Mouse (Mus musculus): ENCODE measurements around the gene Susd6.
"Not testable (repeated sequence)": the region's sequence is repeated elsewhere in the genome, so short reads cannot be mapped to it uniquely, and the experiment has no call there.

Gene Susd6

DNA sequence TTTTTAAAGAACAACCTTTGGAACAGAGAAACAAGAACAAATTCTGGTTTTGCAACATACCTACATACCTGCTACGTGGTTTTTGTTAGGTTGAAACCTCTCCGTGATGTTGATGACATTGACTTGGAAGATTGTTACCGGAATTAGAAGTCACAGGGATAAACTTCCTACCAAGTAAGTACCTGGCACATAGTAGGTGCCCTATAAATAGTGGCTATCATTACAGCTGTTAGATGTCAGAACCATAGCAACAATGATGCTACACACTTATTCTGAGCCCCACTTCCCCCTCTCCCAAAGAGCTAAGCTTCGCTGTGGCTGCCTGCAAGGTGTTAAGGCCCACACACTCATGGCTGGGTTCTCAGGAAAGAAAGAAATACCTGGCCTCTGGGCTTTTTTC, 4.7 kb upstream of the Susd6 start:
- no peak for DNase-seq

DNA sequence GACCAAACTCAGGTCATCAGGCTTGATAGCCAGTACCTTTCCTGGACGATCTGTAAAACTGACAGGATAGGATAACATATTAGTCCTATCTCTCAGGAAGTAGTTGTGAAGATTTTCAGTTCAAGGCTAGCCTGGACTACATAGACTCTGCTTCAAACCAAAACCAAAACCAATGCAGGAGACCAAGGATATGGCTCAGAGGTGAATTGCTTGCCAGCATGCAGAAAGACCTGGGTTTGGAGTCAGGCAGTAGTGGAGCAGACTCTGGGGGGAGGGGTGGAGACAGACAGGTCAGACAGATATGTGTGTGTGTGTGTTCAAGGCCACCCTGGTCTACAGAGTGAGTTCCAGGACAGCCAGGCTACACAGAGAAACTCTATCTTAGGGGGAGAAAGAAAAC, 3.7 kb upstream of the Susd6 start:
- DNase-seq, result peak in 1 of 2 experiments; percentile 38

DNA sequence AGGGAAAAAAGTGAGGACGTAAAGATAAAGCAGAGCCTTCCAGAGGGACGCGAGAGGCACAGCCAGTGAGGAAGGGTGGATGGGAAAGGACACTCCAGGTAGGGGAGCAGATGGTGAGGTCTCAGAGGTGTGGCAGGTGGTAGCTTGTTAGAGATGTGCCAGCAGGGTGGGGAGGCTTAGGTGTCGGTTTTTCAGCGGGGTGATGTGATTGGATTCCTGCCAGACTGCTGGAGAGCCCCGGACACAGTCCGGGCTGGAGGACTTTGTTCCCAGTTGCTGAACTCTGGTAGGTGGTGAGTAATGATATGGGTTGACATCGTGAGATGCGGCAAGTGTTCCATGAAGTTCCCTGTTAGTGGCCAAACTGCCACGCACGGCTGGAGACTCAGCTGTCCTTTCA, 2.7 kb upstream of the Susd6 start:
- DNase-seq, result peak in 1 of 2 experiments; percentile 41

DNA sequence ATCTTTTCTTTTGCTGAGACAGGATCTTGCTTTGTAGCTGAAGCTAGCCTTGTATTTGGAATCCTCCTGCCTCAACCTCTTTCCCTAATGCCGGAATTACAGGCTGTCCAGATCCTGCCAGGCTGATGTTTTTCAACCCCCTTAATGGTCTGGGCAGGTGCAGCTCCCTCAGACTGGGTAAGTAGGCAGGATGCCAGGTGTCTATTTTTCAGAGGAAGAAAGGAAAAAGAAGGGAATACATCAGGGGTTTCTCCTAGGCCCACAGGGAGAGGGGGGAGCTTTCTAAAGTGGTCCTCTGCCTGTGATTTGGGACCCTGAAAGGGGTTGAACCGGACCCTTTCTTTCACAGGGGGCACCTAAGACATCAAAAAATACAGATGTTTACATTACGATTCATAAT, 2.1 kb upstream of the Susd6 start:
- DNase-seq, result peak in 1 of 2 experiments; percentile 24

DNA sequence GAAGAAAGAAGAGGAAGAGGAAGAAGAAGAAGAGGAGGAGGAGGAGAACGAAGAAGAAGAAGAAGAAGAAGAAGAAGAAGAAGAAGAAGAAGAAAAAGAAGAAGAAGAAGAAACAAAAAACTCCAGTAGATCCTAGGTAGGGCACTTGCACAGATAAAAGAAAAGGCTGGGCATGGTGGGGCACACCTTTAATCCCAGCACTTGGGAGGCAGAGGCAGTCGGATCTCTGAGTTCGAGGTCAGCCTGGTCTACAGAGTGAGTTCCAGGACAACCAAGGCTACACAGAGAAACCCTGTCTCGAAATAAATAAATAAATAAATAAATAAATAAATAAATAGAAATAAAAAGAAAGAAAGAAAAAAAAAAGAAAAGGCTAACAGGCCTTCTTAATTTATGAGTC, 1.0 kb upstream of the Susd6 start:
- not testable (repeated sequence) for DNase-seq

DNA sequence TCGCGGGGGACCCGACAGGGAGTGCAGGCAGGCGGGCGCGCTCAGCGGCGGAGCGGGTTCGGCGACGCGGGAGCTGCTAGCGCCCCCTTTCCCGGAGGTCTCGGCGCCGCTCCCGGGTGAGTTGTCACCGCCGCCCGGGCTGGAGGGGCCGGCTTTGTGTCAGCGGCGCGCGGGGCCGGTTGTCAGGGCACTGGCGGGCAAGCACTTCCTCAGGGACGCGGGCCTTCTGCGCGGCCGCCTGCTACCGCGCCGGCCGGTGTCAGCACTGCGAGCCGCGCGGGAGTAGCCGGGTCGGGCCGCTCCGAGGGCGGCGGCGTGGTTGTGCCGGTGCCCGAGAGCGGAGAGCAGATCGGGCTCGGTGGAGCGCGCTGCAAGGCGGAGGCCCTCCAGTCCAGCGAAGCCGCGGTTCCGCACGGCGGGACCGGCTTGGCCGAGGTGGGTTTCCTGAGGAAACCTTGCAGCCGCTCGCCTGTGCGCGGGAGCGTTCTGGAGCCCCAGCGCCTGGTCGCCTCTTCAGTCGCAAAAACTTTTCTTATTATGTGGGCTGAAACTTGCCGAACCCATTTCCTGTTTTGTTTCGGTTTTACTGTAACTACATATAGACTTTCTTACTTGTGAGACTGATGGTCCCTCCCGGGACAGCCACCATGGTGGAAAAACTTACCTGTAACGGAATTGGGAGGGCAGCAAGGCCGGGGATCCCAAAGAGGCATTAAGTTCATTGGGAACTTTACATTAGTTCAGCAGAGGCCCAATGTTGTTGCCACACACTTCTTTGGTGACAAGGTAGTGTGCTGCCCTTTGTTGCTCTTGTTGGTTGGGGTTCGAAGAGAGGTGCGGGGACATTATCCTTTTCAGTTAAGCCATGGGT, 625 bp downstream of the Susd6 start:
- peak in 1 of 2 experiments; percentile 16 for DNase-seq

DNA sequence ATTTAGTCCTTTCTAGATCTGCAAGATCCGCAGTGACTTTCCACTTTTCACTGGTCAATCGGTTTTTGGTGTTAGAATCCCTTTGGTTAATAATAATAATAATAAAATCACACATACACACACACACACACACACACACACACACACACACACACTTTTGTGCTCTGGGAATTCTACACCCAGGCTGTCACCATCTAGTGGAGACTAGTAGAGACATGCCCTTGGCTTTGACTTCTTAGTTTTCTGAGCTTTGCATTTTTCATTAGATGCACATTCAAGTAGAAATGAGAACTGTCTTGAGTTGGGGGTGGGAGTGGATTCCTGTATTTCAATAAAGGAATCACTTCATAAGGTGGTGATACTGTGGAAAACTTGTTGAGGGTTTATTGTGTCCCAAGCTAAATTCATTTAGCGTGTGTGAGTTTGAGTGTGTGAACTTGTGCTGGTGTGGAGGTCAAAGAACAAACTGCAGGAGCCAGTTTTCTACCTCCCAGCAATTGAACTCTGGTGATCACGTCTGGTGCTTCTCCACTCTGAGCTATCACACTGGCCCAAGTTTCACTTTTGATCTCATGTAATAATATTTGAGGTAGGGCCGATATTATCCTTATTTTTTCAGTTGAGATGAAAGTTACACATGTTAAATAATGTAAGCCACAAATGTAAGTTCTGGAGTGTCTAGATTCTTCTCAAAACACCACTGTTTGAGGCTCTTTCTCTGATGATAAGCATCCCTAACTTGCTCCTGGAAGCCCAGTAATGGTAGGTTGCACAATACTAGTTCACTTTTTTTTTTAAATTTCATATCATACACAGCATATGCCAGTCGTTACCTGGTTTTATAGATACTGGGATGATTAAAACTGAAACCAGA, 1.5 kb downstream of the Susd6 start:
- DNase-seq, result peak; percentile 56 to 57

DNA sequence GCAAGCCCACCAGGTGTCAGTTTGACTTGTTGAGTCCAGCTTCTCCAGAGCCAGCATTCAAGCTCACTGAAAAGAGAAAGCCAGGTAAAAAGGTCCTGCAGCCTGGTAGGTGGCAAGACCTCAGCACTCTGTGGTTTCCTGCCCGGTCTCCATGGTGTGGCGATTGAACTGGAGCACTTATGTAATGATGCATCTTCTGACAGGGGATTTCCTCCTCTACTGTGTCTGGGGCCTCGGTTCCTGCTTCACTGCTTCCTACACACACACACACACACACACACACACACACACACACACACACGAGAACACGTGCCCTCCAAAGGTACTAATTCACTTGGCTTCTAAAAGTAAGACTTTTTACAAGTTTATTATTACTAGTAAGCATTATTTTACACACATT, 2.6 kb downstream of the Susd6 start:
- DNase-seq, result peak; percentile 24 to 58

DNA sequence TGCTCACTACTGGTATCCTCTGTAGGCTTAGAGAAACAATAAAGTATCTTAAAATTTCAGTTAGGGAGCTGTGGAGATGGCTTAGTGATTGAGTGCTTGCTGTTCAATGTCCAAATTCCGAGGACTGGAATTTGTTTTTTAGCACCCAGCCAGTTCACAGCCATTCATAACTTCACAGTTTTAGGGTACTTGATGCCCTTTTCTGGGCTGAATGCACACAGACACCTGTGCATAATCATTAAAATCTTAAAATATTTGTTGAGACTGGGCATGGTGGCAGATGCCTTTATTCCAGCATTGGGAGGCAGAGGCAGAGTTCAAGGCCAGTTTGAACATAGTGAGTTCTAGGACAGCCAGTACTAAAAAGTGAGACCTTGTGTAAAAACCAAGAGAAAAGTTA, 3.2 kb downstream of the Susd6 start:
- DNase-seq, result no peak

DNA sequence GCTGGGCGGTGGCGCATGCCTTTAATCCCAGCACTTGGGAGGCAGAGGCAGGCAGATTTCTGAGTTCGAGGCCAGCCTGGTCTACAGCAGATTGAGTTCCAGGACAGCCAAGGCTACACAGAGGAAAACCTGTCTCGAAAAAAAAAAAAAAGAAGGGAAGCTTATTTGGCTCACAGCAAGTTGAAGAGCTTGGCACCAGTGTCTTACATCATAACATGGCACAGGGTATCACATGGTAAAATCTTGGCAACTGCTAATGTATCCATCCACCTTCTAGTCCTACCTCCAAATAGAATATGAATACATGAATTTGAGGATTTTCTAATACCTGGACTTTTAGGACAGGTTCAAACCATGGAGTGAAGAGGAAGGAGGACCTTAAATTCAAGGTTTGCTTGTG, 4.2 kb downstream of the Susd6 start:
- DNase-seq, result no peak

DNA sequence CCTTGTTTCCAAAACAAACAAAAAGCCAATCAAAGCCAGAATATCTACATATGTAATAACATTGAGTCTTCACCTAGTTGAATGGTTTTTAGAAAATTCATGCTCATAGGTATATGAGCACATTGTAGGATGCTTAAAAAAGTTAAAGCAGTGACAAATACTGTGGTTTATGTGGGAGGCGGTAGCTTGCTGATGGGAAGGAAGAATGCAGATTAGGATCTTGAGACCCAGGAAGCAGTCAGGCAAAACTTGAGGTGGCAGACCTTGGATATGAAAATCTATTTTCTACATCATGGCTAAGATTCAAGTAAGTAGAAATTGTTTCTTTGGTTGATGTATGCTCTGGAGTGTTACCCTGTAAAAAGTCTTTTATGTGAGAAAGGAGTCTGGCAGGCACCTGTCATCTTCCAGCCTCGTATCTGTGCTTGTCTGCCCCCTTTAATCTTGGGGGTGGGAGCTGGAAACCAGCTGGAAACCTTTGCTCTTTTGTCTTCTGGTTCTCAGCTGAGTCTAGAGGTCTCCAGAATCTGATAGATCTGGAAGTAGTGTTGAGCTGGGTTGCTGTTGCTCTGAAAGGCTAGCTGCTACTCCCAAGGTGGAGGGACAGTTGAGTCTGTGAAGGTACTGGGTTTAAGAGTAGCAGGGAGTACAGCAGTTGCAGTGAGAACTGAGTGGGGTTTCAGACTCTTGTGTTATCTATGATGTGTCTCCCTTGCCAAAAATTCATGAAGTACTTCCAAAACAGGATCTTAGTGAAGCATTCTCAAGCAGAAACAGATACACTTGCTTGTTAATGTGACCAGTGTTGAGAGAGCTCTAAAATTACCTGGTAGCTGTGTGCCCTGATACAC, 4.8 kb downstream of the Susd6 start:
- DNase-seq, result no peak

DNA sequence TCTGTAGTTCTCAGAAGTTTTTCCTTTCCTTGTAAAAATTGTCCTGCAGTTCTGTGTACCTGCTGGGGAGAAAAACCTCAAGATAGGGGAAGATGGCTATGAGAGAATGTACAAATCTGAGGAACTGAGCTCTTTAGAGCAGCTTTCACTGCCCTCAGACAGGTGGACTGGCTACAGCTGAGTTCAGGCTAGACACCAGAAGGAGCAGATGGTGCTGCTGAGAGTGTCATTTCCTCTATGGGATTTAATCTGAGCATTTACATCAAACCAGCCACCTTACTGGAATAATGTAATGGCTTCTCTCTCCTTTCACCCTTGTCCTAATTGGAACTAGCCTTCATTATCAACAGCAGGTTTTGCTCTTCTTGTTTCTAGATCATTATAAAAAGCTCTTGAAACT, 8.0 kb downstream of the Susd6 start:
- peak; percentile 72 to 86 for DNase-seq

DNA sequence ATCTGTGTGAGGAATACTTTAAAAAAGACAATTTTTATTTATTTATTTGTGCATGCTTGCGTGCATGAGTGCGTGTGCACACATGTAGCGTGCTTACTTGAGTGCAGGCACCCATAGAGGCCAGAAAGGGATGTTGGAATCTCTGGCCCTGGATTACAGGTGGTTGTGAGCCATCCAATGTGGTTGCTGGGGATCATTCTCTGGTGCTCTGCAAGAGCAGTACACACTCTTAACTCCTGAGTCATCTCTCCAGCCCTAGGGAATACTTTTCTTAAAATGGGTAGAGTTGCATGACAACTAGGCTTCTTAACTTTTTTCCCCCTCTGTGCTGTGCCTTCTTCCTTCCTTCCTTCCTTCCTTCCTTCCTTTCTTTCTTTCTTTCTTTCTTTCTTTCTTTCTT, 9.8 kb downstream of the Susd6 start:
- no peak for DNase-seq

DNA sequence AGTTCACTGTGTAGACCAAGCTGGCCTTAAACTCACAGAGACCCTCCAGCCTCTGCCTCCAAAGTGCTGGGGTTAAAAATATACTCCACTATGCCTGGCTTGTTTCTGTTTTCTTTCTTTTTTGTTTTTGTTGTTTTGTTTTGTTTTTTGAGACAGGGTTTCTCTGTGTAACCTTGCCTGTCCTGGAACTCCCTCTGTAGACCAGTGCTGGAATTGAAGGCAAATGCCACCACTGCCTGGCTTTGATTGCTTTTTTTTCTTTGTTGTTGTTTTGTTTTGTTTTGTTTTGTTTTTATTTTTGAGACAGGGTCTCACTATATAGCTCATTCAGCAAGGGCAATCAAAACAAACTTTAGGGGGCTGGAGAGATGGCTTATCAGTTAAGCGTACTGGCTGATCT, 11.1 kb downstream of the Susd6 start:
- no peak for DNase-seq

DNA sequence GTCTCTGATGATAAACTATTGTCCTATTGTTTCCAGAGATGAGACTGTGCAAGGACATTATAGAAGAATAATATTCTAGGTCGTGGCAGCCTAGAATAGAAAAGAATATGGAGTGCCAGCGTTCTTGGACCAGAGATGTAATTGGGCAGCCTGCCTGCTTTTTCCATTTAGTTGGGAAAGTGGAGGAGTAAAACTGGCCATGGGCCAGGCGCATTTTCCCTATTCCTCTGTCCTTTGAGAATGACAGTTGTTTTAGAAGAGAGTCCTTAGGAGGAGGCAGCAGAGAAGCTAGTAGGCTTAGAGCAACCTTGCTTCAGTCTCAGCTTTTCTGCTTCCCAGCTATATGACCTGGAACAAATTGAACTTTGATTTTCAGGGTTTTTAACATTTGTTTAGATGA, 13.6 kb downstream of the Susd6 start:
- DNase-seq, result peak; percentile 74 to 85

DNA sequence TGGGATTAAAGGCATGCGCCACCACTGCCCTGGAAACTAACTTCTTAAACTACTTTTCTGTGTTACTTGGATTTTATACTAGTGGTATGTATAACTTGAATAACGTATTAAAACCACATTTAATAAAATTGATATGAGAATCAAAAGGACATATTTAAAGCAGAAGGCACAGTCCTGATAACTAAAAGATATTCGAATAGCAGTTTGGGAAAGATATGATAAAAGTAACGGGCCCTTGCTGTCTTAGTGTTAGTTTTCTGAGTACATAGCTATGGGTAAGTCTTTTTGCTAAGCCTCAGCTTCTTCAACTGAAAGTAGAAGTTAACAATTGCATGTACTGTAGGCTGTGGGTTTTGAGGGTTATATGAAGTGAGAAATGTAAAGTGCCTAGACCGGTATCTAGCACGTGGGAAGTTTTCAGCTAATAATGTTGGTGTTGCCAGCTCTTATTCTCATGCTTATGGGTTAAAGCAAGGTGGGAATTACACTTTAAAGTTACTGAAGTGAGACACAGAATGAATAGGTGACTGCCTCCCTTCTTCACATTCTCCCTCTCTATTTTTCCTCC, 14.6 kb downstream of the Susd6 start:
- no peak for DNase-seq

DNA sequence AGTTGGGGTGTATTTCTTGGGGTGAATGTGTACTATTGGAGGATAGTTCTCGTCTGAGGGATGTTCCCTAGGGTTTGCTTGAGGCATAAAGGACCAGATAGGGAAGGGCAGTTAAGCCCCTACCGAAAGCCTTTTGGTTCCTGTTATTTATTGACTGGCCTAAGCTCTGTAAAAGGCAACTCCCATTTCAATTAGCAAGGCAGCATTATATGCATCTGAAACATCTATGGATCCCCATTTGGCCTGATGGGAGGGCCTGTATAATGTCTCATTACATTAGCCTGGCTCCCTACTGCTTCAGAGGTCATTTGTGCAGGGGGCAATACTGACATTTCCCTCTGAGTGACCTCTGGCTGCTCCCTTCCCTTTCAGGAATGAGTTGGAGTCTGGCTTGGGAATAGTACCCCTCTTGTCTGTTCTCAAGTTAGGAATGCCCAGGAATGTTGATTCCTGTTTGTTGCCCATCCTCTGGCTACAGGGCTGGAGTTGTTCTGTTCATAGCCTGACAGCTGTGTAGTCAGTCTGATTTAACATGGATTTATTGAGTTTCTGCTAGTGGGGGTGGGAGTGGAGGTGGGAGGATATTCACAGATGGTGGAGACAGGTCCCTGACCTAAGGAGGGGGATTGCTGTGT, 17.3 kb downstream of the Susd6 start:
- DNase-seq, result no peak

DNA sequence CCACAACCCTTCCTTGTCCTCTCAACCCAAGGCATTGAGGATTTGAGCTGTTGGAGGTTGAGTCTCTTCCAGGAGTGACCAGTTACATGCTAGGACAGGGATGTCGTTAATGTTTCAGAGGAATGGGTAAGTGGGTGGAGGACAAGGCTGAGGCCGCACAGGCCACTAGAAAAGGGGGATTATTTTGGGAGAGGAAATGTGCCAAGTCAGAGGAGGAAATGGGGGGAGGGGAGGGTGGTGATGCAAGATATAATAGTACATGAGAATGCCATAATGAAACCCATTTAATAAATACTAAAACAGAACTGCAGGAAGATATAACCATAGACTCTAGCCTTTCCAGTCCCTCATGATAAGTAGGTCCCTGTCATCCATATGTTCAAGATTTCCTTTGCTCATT, 19.7 kb downstream of the Susd6 start:
- DNase-seq, result no peak

DNA sequence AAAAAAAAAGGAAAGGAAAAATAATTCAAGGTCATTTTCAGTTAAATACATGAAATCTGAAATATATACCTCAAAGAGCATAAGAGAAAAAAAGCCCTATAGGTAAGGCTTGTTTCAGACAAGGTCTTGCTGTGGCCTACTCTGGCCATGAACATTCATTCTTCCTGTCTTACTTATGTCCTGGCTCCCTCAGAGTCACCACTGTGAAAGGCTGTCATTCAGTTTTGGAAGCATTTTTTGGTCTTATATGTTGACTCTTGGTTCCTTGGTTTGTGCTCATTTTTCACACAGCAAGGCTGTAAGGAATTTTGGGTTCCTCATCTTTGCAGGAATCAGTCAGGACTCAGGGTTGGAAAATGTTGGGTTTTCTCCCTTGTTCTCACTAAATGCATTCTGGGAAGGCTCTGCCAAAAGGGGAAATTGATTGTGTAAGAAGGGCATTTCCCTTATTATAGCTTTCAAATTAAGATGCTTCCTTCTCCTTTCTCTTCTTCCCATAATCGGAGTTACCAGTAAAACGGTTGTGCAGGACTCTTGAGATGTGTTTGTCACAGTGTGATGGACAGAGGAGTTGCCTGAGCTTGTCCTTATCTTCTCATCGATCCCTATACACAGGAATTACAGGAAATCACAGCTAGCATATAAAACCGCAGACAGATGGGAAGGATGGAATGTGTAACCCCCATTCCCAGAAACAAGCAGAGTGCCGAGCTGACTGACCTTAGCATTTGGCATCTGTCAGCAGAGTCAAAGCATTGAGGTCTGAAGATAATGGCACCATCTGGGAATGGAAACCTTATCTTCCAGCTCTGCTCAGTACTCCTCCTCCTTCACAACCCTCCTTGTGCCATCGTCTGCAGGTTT, 21.6 kb downstream of the Susd6 start:
- DNase-seq, result no peak

DNA sequence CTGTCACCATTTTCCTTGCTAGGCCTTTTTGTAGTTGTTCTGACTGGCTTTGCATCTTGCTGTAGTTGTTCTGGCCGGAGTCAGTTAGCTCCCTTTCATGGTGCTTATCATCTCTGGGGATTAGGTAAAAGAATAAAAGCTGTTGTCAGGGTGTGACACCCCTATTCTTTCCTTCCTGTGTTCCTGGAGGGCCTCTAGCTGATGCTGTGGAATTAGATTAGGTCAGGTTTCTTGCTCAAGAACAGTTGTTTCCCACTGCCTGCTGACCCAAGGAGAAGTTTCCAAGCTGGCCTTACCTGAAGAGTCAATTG, 22.2 kb downstream of the Susd6 start:
- no peak for DNase-seq

DNA sequence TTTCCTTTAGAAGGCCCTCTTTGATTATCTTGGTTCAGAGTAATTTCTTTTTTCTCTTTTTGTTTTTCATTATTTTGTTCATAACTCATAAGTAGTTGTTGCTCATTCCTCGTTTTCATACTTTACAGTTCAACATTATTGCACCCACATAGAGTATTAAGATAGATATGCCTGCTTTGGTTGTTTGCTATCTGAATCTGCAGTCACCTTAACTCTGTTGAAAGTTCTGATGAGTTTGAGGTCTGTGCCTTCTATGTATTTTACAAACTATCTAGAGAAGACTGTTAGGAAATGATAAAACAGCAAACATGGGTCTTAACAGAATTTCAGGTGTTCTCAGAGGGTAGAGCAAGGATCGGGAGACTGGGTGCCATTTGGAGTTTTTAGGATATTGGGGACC, 23.1 kb downstream of the Susd6 start:
- no peak for DNase-seq
